Mouse (Mus musculus) heart, embryonic 12.5 days (tissue): ENCODE measurements at regions not wholly inside any gene's neighbourhood (a gene's known extent, or its start where the extent isn't known, plus 50 kb on each side); places are given as distances from the start of the nearest gene placed in this dataset.
A peak's percentile ranks its signal among the peaks of the same experiment; 100 is the strongest.
"Not testable (repeated sequence)": the region's sequence is repeated elsewhere in the genome, so short reads cannot be mapped to it uniquely, and the experiment has no call there.

Experiments
- ATAC-seq: fragments of 200-750 bp; cut with Nextera tagmentation; 2 replicates; pipeline ENCODE4 v1.8.0; 2017; ENCODE audit warnings: moderate TSS enrichment, moderate library complexity; ENCODE audit not compliant: insufficient number of reproducible peaks, low FRiP score
- H3K27ac ChIP-seq: fragments of 300-500 bp; sonication (generic); 2 replicates; pipeline ENCODE4 v1.5.1; 2016; ENCODE audit warnings: mild to moderate bottlenecking, moderate library complexity; ENCODE audit not compliant: poor library complexity, severe bottlenecking
- H3K27me3 ChIP-seq: fragments of 300-500 bp; sonication (generic); replicated peaks from 2 replicates; pipeline ENCODE4 v1.6.1; 2016; ENCODE audit warnings: mild to moderate bottlenecking, moderate library complexity
- H3K36me3 ChIP-seq: fragments of 300-500 bp; sonication (generic); 2 replicates; pipeline ENCODE4 v1.6.1; 2016; ENCODE audit warnings: mild to moderate bottlenecking, moderate library complexity
- H3K4me1 ChIP-seq: fragments of 300-500 bp; sonication (generic); replicated peaks from 2 replicates; pipeline ENCODE4 v1.6.1; 2016; ENCODE audit warnings: mild to moderate bottlenecking
- H3K4me2 ChIP-seq: fragments of 300-500 bp; sonication (generic); 2 replicates; pipeline ENCODE4 v1.6.1; 2016; ENCODE audit warnings: mild to moderate bottlenecking, moderate library complexity
- H3K4me3 ChIP-seq: fragments of 300-500 bp; sonication (generic); 2 replicates; pipeline ENCODE4 v1.5.1; 2016; ENCODE audit warnings: mild to moderate bottlenecking
- H3K9ac ChIP-seq: fragments of 300-500 bp; sonication (generic); 2 replicates; pipeline ENCODE4 v1.6.1; 2016; ENCODE audit warnings: mild to moderate bottlenecking, moderate library complexity
- H3K9me3 ChIP-seq: fragments of 300-500 bp; sonication (generic); replicated peaks from 2 replicates; pipeline ENCODE4 v1.6.1; 2016; ENCODE audit warnings: mild to moderate bottlenecking, moderate library complexity
- WGBS: fragments of 180-500 bp; shearing (Covaris S2); methylation state at CpG from one replicate; pipeline ENCODE4 v1.1.7; 2016; 5-methylcytosine and 5-hydroxymethylcytosine counted together

DNA sequence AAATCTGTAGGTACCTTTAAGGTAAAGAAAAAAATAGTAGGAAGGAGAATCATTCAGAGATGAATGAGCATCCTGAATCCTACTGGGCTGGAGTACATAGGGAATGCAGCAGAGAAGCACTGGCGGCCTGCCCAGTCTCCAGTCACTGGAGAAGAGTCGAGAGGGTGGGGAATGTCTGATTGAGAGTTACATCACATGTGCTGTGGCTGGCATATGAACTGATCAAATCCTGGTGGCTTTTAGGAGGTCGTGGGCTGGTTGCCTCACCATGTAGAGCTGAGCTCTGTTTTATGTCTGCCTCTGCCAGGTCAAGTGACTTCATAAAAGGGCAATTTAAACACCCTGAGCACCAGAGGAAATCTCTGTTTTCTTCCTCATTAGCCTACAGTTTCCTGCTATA is 783.9 kb upstream of the 4930452B06Rik start:
- Histone ChIP-seq H3K4me3 (no peak overlapping the region), H3K36me3 (no peaks in the 10 kb centered on the region), H3K27ac (no peak overlapping the region), H3K27me3 (no peaks in the 10 kb centered on the region), H3K9ac (no peak overlapping the region), H3K4me1 (no peaks in the 10 kb centered on the region), H3K4me2 (no peak overlapping the region), H3K9me3 (0 out of 2 replicates have a peak, but pooled peaks cover 3% of the 10 kb centered on the region)
- 24% methylated on average over 3 of the region's 3 CpGs for WGBS
- peak; percentile 51; the same call in 1 of the 2 replicates for ATAC-seq

DNA sequence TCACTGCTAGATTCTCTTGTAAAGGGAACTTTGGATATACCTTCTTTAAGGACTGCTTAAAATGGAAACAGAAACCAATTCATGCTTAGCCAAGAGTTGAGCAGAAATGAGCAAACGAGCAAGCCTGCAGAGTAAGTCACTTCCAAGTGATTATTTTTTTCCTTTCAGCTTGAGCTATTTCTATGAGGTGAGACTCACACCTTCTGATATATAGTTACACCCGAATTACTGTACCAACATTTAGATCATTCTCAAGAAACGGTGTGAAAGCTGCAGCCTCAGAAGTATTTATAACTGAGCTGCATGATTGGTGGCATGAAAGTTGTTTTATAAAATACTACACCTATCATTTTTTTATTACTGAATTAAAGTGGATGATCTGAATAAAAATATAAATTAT is 771.9 kb upstream of the 4930452B06Rik start:
- Histone ChIP-seq H3K9ac (no peak overlapping the region), H3K4me1 (peaks cover 3% of the 10 kb centered on the region; the same call in 1 of the 2 replicates), H3K4me3 (no peak overlapping the region), H3K36me3 (no peaks in the 10 kb centered on the region), H3K4me2 (no peak overlapping the region), H3K9me3 (no peaks in the 10 kb centered on the region), H3K27me3 (no peaks in the 10 kb centered on the region), H3K27ac (no peak overlapping the region)
- 70% methylated on average over 3 of the region's 3 CpGs for WGBS
- no peak for ATAC-seq

DNA sequence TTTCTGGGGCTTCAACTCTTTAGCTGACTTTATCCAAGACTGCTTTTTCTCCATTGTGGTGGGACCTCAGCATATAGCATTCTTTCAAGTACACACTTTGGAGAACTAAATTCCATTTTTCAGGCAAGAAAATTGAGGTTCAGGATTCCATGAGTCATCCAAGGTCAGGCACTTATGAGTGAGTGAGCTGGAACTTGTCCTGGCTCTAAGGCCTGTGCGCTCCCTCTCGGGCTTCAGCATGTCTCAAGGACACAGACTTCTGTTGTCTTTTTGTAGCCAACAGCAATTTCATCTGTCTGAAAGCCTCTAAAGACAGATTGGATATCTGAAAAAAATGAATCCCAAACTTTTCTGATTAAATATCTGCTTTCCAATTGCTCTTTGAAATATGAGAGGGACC is 769.1 kb upstream of the 4930452B06Rik start:
- Histone ChIP-seq H3K4me3 (no peak overlapping the region), H3K27ac (no peak overlapping the region), H3K36me3 (no peaks in the 10 kb centered on the region), H3K4me2 (no peak overlapping the region), H3K27me3 (no peaks in the 10 kb centered on the region), H3K9me3 (no peaks in the 10 kb centered on the region), H3K4me1 (peaks cover 3% of the 10 kb centered on the region; the same call in 1 of the 2 replicates), H3K9ac (no peak overlapping the region)
- no peak for ATAC-seq
- 87% methylated on average over 2 of the region's 2 CpGs for WGBS

DNA sequence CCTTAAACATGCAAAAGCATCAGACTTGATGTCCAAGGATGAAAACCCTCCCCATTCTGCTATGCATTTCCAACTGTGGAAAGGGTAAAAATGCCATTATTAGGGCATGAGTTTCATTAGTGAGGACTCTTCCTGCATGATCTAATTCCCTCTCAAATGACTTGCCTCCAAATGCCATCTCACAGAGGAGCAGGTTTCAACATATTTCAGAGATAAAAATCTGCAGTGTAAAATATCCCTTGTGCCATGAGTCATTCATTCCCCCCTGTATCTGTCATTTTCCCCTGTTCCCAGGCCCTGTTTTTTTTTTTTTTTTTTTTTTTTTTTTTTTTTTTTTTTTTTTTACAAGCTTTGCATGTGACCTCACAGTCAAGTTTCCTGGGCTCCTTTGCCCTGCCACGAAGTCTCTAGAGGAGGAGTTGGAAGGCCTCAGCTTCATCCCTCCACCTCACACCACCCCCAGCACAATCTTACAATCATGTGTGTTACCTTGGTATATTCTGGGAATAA is 767.1 kb upstream of the 4930452B06Rik start:
- ATAC-seq: no peak
- Histone ChIP-seq H3K27ac (no peak overlapping the region), H3K9me3 (no peaks in the 10 kb centered on the region), H3K4me2 (no peak overlapping the region), H3K27me3 (no peaks in the 10 kb centered on the region), H3K4me1 (peaks cover 3% of the 10 kb centered on the region; the same call in 1 of the 2 replicates), H3K9ac (no peak overlapping the region), H3K4me3 (no peak overlapping the region), H3K36me3 (no peaks in the 10 kb centered on the region)
- 35% methylated on average over 1 of the region's 1 CpGs for WGBS

DNA sequence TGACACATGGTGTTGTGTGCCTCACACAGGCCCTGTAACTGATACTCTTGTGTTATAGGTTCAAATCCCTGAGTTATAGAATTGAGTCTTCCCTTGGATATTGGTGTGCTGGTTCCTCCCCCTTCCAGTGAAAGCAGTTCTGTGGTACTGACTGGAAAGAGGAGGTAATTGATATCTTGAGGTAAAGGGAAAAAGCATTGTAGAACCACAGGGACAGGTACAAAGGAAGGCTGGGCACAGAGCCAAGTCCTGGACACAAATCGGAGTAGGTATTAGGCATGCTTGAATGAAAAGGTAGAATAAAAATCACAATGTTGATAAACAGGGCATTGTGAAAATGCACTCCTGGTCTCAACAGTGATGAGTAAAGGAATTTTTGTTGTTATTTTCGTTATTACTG is 765.8 kb upstream of the 4930452B06Rik start:
- Histone ChIP-seq H3K9ac (no peak overlapping the region), H3K4me3 (no peak overlapping the region), H3K9me3 (no peaks in the 10 kb centered on the region), H3K4me1 (peaks cover 3% of the 10 kb centered on the region; the same call in 1 of the 2 replicates), H3K4me2 (no peak overlapping the region), H3K36me3 (no peaks in the 10 kb centered on the region), H3K27me3 (no peaks in the 10 kb centered on the region), H3K27ac (no peak overlapping the region)
- WGBS: 87% methylated on average over 2 of the region's 2 CpGs
- no peak for ATAC-seq

DNA sequence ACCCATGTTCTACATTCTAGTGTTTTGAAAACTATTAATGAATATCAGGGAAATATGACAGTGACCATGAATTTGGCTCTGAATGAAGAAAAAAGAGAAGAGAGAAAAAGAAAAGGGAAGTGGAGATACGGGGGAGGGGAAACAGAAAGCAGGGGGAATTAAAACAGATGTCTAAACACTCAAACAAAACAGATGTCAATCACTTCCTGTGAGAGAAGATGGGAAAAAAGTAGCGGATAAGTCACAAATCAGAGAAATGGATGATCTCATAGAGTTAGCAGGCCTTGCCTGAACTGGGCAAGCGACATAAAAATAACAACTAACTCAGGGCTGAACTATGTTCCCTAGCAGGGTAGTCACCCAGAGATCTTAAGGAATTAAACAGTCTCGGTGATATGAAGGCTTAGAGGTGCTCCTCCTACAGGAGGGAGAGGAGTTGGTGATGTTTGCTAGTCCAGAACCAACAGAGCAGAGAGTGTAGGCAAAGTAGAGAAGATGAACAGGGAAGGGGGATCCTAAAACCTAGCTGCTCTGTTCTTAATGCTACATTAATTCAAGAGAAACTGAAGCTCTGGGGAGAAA is 745.9 kb upstream of the 4930452B06Rik start:
- no peak overlapping the region for H3K4me3 ChIP-seq

DNA sequence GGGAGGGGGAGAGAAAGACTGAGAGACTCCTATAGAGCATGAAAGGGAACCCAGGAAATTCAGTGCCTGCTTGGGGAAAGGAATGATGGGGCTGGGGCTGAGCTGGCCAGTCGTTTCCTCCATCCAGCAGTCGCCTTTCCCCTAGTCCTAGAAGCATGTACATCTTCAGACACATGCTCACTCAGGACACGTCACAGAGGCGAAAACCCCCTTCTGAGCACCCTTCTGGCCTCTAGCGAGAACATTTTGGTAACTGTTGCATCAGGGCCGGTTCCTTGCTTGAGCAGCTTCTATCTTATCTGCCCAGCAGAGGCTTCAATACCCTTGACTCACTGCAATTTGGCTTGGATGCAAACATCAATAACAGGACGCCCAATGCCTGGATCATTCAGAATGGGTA is 737.6 kb upstream of the 4930452B06Rik start:
- ATAC-seq: no peak
- peaks cover 9% of the 10 kb centered on the region for H3K4me1 ChIP-seq
- no peak overlapping the region for H3K4me3 ChIP-seq
- no peaks in the 10 kb centered on the region for H3K9me3 ChIP-seq
- no peaks in the 10 kb centered on the region for H3K27me3 ChIP-seq
- 49% methylated on average over 7 of the region's 7 CpGs for WGBS
- no peak overlapping the region for H3K4me2 ChIP-seq
- no peak overlapping the region for H3K27ac ChIP-seq
- H3K36me3 ChIP-seq: no peaks in the 10 kb centered on the region
- no peak overlapping the region for H3K9ac ChIP-seq

More for the DNA sequence above, 745.9 kb upstream of the 4930452B06Rik start:
- WGBS: 49% methylated on average over 4 of the region's 4 CpGs
- no peaks in the 10 kb centered on the region for H3K27me3 ChIP-seq
- no peaks in the 10 kb centered on the region for H3K36me3 ChIP-seq
- no peak overlapping the region for H3K9ac ChIP-seq
- H3K4me1 ChIP-seq: no peaks in the 10 kb centered on the region
- ATAC-seq: no peak
- H3K4me2 ChIP-seq: no peak overlapping the region
- H3K9me3 ChIP-seq: no peaks in the 10 kb centered on the region
- H3K27ac ChIP-seq: no peak overlapping the region

DNA sequence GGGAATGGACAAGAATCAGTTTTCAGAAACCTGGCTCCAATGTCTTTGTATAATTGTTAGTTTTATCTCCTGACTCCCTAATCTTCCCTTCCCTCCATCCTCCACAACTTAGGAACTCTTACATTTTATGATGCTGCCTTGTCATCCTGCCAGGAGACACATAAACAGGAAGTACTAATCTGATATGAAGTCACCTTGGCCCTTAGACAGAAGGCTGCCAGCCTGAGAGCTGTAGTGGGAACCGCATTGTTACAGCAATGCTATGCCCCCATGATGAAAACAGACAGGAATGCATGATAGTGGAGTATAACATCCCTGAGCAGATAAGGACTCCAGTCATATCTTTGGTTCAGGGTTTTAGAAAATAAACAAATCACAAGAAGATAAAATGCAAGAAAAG is 734.8 kb upstream of the 4930452B06Rik start:
- Histone ChIP-seq H3K9me3 (no peaks in the 10 kb centered on the region), H3K27me3 (no peaks in the 10 kb centered on the region), H3K4me1 (peaks cover 9% of the 10 kb centered on the region), H3K4me3 (no peak overlapping the region), H3K27ac (no peak overlapping the region), H3K36me3 (no peaks in the 10 kb centered on the region), H3K4me2 (no peak overlapping the region), H3K9ac (no peak overlapping the region)
- ATAC-seq: no peak
- WGBS: 23% methylated on average over 1 of the region's 1 CpGs

DNA sequence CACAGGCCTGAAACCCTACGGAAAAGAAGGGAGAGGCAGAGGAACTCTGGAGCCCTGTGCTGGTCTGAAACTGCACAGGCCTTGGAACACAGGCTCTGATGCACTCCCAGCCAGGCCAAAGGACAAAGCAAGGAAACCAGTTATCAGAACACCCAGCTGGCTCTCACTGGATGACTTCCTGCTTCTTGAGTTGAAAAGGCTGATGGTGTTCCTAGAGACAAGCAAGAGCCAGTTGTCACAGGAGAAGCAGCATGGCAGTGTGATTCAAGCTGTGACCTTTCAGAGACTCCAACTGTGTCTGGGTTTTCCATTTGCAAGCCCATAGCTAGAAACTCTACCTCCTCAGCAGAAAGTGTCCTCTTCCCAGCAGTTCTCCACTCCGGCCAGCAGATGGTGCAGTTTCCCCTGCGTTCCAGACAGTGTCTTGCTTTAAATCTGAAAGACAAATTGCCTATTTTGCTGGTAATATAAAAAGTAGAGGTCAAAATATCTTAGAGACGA is 727.3 kb upstream of the 4930452B06Rik start:
- Histone ChIP-seq H3K9me3 (no peaks in the 10 kb centered on the region), H3K4me3 (no peak overlapping the region), H3K36me3 (no peaks in the 10 kb centered on the region), H3K4me2 (no peak overlapping the region), H3K9ac (no peak overlapping the region), H3K27me3 (no peaks in the 10 kb centered on the region), H3K4me1 (peaks cover 6% of the 10 kb centered on the region; the same call in 1 of the 2 replicates), H3K27ac (no peak overlapping the region)
- 11% methylated on average over 4 of the region's 4 CpGs for WGBS
- ATAC-seq: peak; percentile 91

DNA sequence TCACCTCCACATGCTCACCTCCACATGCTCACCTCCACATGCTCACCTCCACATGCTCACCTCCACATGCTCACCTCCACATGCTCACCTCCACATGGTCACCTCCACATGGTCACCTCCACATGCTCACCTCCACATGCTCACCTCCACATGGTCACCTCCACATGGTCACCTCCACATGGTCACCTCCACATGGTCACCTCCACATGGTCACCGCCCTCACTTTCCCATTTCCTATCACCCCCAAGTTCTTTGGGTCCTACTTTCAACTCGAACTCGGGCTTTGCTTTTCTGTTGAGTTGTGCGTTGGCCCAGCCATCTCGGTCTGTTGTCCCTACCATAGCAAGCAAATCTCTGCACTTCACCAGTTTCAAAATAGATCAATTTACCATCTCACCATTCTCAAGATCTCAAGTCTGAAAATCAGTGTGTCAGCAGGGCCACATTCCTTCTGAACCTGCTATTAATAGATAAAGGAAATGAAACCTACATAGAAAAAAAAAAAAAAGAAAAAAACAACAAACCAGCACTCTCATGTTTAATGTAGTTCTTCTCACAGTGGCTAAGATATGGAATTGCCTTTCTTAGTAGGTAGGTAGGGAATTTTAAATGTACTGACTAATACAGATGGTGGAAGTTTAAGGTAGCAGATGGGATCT is 724.0 kb upstream of the 4930452B06Rik start:
- not testable (repeated sequence) for ATAC-seq, H3K9ac ChIP-seq, H3K4me2 ChIP-seq, H3K27me3 ChIP-seq, H3K27ac ChIP-seq, H3K36me3 ChIP-seq, H3K4me1 ChIP-seq, H3K9me3 ChIP-seq, H3K4me3 ChIP-seq
- WGBS: 89% methylated on average over 5 of the region's 5 CpGs

DNA sequence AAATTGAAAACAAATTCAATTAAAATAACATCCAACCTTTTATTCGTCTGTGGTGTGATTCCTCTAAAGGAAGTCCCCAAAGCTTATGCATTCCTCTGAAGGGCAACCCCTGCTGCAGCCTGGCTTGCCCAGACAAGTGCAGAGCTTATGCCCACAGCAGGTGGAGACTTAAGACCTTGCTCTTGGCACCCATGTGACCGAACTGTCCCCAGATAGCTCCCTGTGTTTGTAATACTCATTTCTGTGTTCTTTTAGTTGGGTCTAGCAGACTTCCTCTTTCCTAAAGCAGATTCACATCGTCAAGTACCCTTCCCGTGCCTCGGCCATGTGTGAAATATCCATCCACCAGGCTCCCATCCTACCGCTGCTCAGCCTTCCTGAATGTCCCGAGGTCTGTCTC is 723.1 kb upstream of the 4930452B06Rik start:
- WGBS: 66% methylated on average over 7 of the region's 7 CpGs
- Histone ChIP-seq H3K4me2 (no peak overlapping the region), H3K27me3 (no peaks in the 10 kb centered on the region), H3K4me1 (no peaks in the 10 kb centered on the region), H3K9me3 (no peaks in the 10 kb centered on the region), H3K36me3 (no peaks in the 10 kb centered on the region), H3K9ac (no peak overlapping the region), H3K27ac (no peak overlapping the region), H3K4me3 (no peak overlapping the region)
- no peak for ATAC-seq
